Mouse (Mus musculus) MEL (cell line): Measurements from ENCODE around the gene Lcmt1.

Source experiments
- BHLHE40 ChIP-seq: IDR thresholded peaks from 2 replicates; pipeline ENCODE4 v1.6.1; 2012; ENCODE audit warnings: low read depth, mild to moderate bottlenecking, inconsistent platforms, low read length, improper control_type of control experiment, borderline replicate concordance
- CHD2 ChIP-seq: IDR thresholded peaks from 2 replicates; pipeline ENCODE4 v1.6.1; 2011; ENCODE audit warnings: low read length, improper control_type of control experiment
- EP300 ChIP-seq, 2 experiments: IDR thresholded peaks; 2 replicates each; pipeline ENCODE4 v1.6.1; 2011; ENCODE audit warnings: improper control_type of control experiment in 2 of 2, low read length in 2 of 2, low read depth in 1 of 2, mild to moderate bottlenecking in 1 of 2
- GABPA ChIP-seq: IDR thresholded peaks from 2 replicates; pipeline ENCODE4 v1.6.1; 2012; ENCODE audit warnings: low read depth, mild to moderate bottlenecking, inconsistent platforms, low read length, improper control_type of control experiment, moderate library complexity
- MYB ChIP-seq: IDR thresholded peaks from 2 replicates; pipeline ENCODE4 v1.6.1; 2011; ENCODE audit warnings: mild to moderate bottlenecking, low read depth, low read length, improper control_type of control experiment

DNA sequence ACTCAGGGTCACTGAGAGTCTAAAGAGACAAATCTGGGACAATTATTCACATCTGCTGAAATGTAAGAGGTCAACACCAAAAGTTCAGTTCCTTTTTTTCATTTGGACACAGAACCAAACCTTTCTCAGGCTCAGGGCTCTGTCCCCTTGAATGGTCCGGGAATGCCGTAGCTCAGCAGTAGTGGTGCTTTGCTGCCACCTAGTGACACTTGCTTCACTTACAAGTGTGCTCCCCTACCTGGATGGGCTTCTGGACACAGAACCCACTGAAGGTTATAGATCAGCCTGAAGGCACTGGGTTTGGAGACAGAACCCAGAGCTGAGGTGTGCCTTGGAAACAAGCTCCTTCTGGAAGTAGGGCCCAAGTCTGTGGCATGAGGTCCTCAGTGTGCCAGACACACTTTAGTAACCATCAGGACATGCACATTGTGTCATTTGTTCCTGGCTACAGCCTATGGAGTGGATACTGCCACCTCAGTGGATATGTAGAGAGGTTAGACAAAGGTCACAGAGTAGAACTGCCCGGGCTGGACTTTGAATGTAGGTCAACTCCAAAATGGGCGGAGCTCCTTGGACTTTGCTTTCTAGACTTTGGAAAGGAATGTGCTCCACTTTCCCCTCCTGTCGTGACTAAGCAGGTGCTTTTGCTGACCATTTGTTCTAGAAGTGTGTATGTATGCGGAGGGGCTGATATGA is 96.3 kb downstream of the Lcmt1 start:
- TF ChIP-seq MYB (no peak), BHLHE40 (no peak), GABPA (no peak), CHD2 (no peak), EP300 (IDR thresholded peaks at IDR 0.05; ENCODE audit: low read depth in 1 of 2, low read length in 2 of 2) (no peak)
